Mouse (Mus musculus) C2C12 (cell line): ENCODE data around the gene Slc2a12. TPM values are rescaled to one million over a fixed set of nuclear protein-coding genes. Genes with fewer than 3 reads are reported as not detected.

Source experiments
- H3K27me3 ChIP-seq: one replicate; pipeline ENCODE4 v1.6.1; 2011; ENCODE audit not compliant: control insufficient read depth, insufficient read depth, insufficient read length
- H3K36me3 ChIP-seq: one replicate; pipeline ENCODE4 v1.6.1; 2011; ENCODE audit not compliant: control insufficient read depth, insufficient read depth
- H3K4me3 ChIP-seq: one replicate; pipeline ENCODE4 v1.5.1; 2011; ENCODE audit warnings: mild to moderate bottlenecking, control low read depth; ENCODE audit not compliant: poor library complexity, insufficient read depth, severe bottlenecking
- H3K79me2 ChIP-seq: one replicate; pipeline ENCODE4 v1.6.1; 2011; ENCODE audit not compliant: control insufficient read depth, insufficient read depth
- H3K79me3 ChIP-seq: one replicate; pipeline ENCODE4 v1.6.1; 2011; ENCODE audit warnings: low read depth, control low read depth
- H3ac ChIP-seq: one replicate; pipeline ENCODE3; 2011; ENCODE audit warnings: low read depth; ENCODE audit not compliant: control insufficient read depth, insufficient read length
- CEBPB ChIP-seq: IDR thresholded peaks from one replicate; pipeline ENCODE4 v1.6.1; 2011; ENCODE audit warnings: low read depth, mild to moderate bottlenecking, control low read depth, moderate library complexity
- CTCF ChIP-seq: IDR thresholded peaks from one replicate; pipeline ENCODE4 v1.5.1; 2011; ENCODE audit not compliant: control insufficient read depth, insufficient read depth, insufficient read length
- FOSL1 ChIP-seq: IDR thresholded peaks from one replicate; pipeline ENCODE4 v1.8.0; 2011; ENCODE audit warnings: mild to moderate bottlenecking, low read length; ENCODE audit not compliant: poor library complexity, insufficient read depth, severe bottlenecking
- MAX ChIP-seq: IDR thresholded peaks from one replicate; pipeline ENCODE4 v1.6.1; 2011; ENCODE audit warnings: mild to moderate bottlenecking, control low read depth
- MYOD1 ChIP-seq: IDR thresholded peaks from one replicate; pipeline ENCODE4 v1.6.1; 2011; ENCODE audit warnings: low read depth; ENCODE audit not compliant: control insufficient read depth, insufficient read length
- MYOG ChIP-seq: IDR thresholded peaks from one replicate; pipeline ENCODE4 v1.6.1; 2011; ENCODE audit not compliant: control insufficient read depth, insufficient read length; ENCODE audit errors: extremely low read depth
- USF1 ChIP-seq: IDR thresholded peaks from one replicate; pipeline ENCODE4 v1.6.1; 2011; ENCODE audit warnings: low read depth, mild to moderate bottlenecking, control low read depth, moderate library complexity
- polyA plus RNA-seq: library from polyadenylated mRNA; unstranded; fragments of >200 nt; fragmentation: generic; extraction: Trizol; gene quantifications from one replicate; pipeline ENCODE4 v1.2.1, GENCODE M21; 2012; ENCODE audit warnings: missing spikeins

The Slc2a12 gene
- polyA plus RNA-seq, 1 experiment = not detected

DNA sequence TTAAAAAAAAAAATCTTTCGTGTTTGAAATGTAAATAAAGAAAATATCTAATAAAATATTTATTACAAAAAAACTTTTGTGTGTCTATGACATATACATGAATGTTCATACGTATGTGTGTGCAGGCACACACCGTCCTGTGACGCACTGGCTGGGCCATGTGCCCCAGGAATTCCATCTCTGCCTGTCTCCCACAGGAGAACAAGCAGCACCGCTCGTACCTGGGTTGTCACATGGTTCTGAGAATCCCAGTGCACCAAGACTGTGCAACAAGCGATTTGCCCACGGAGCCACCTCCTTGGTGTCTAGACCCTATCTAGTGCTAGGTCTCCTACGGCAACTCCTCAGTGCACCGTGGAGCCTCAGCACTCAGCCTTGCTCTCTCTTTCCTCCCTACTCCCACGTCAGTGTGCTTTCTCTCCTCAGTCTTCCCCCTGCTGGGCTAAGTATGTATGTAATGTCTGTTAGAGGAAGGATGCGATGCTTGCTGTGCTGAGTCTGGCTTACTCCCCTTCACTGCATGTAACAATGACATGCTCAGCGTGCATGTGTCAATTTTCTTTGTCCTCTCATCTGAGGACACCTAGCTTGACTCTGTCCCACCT is 65.5 kb downstream of the Slc2a12 start:
- peaks cover 47% of the 10 kb centered on the region for H3K36me3 ChIP-seq
- H3K79me2 ChIP-seq = peaks cover 48% of the 10 kb centered on the region
- no peak overlapping the region for H3ac ChIP-seq
- H3K27me3 ChIP-seq = no peaks in the 10 kb centered on the region
- no peak for TF ChIP-seq CTCF
- no peak for TF ChIP-seq MYOG
- no peak for TF ChIP-seq MYOD1
- no peak for TF ChIP-seq USF1
- no peak for TF ChIP-seq CEBPB
- H3K4me3 ChIP-seq = no peak overlapping the region
- H3K79me3 ChIP-seq = peaks cover 22% of the 10 kb centered on the region

DNA sequence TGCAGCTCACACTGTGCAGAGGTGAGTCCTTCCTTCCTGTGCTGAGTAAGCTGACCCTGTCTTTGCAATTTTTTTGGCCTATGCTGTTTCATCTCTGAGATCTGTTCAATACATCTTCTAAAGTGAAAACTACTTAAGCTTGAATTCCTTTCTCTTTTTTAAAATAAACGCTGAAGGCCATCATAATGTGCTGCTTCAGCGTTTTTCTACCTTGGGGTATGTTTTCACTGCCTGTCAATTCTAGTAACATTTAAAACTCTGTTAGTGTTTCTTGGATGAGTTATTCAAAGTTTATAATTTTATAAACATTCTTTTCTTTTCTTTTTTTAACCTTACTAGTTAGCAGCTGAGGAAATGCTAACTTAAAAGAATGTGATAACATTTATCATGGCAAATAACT is 68.1 kb downstream of the Slc2a12 start:
- peaks cover 75% of the 10 kb centered on the region for H3K79me2 ChIP-seq
- no peaks in the 10 kb centered on the region for H3K27me3 ChIP-seq
- peaks cover 23% of the 10 kb centered on the region for H3K36me3 ChIP-seq
- no peak for TF ChIP-seq USF1
- no peak for TF ChIP-seq CEBPB
- TF ChIP-seq MYOG = no peak
- TF ChIP-seq MYOD1 = no peak
- no peak for TF ChIP-seq MAX
- TF ChIP-seq FOSL1 = no peak
- no peak for TF ChIP-seq CTCF
- H3K79me3 ChIP-seq = peaks cover 43% of the 10 kb centered on the region
- H3ac ChIP-seq = no peak overlapping the region
- no peak overlapping the region for H3K4me3 ChIP-seq

DNA sequence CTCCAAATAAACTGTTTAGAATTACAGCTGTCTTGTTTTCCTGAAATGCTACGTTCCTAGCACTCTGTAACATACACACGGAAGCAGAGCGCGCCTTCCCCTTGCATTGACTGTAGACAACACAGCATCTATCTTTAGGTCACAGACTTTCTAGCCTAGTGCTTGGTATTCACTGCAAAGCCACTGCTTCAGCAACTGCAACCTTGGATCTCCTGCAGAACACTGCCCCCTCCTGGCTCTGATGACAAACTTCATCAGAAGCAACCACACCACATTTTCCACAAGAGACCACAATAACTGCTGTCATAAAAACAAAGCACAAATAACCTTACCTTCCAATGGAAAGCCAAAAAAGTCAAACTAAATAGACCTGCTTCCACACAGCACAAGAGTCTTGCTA is 69.7 kb downstream of the Slc2a12 start:
- H3K27me3 ChIP-seq = no peaks in the 10 kb centered on the region
- TF ChIP-seq CTCF (peak; percentile 29), MYOG (no peak)
- H3K36me3 ChIP-seq = peaks cover 12% of the 10 kb centered on the region
- no peak overlapping the region for H3K4me3 ChIP-seq
- H3K79me3 ChIP-seq = peaks cover 57% of the 10 kb centered on the region
- H3K79me2 ChIP-seq = peaks cover 90% of the 10 kb centered on the region
- H3ac ChIP-seq = no peak overlapping the region

DNA sequence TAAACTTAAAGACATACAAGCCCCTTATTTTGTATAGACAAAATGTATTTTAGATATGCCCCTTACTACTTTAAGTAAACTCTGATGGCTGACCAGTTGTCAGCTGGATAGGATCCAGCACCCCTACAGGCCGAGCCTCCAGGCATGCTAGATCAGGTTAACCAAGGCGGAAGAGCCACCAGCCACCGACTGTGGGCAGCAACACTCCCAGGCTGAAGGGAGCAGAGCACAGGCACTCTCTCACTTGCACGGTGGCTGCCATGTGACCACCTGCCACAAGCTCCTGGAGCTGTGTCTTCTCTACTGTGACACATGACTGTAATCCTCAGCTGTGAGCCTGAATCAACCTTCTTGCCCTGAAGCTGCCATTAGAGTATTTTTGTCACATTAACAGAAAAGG is 73.7 kb downstream of the Slc2a12 start:
- no peak for TF ChIP-seq USF1
- TF ChIP-seq CEBPB = no peak
- TF ChIP-seq CTCF = no peak
- no peak for TF ChIP-seq MYOG
- no peak for TF ChIP-seq MYOD1
- TF ChIP-seq MAX = no peak
- TF ChIP-seq FOSL1 = no peak
- Histone ChIP-seq H3ac (no peak overlapping the region), H3K79me3 (peaks cover 90% of the 10 kb centered on the region), H3K27me3 (no peaks in the 10 kb centered on the region), H3K4me3 (no peak overlapping the region), H3K36me3 (no peaks in the 10 kb centered on the region), H3K79me2 (peaks cover 100% of the 10 kb centered on the region)

DNA sequence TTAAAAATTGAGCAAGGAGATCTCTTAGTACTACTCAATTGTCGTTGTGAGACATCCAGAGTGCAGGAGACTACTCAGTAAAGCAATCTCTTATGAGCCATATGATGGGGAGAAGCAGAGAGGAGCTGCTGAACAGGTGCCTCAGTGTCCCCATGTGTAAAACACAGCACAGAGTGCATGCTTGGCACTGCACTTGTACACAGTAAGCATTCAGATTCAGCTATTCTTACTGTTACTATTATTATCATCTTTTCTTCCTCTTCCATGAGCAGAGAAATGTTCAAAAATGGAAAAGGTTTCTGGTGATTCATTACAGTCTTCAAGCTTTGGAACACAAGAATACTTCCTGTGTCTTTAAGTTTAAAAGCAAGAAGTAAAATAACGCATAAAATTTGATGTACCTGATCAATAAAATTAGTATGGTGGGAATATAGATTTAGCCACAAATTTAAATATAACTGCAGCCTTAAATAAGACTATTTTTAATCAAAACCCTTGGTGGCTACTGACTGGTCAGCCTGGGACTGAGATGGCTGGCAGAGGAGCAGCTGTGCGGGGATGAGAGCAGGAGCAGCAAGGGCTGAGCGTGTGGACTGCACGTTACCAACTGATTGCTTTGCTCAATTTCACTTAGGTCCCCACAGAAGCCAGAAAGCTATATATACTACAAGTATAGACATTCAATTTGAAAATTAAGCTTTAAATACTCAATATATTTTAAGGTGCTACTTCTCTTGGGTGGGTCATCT is 76.1 kb downstream of the Slc2a12 start:
- no peaks in the 10 kb centered on the region for H3K27me3 ChIP-seq
- H3K79me3 ChIP-seq = peaks cover 92% of the 10 kb centered on the region
- no peaks in the 10 kb centered on the region for H3K36me3 ChIP-seq
- TF ChIP-seq FOSL1 (no peak), MYOG (no peak), CEBPB (no peak), MYOD1 (no peak), MAX (no peak), USF1 (no peak), CTCF (no peak)
- peaks cover 100% of the 10 kb centered on the region for H3K79me2 ChIP-seq
- H3K4me3 ChIP-seq = no peak overlapping the region
- no peak overlapping the region for H3ac ChIP-seq

DNA sequence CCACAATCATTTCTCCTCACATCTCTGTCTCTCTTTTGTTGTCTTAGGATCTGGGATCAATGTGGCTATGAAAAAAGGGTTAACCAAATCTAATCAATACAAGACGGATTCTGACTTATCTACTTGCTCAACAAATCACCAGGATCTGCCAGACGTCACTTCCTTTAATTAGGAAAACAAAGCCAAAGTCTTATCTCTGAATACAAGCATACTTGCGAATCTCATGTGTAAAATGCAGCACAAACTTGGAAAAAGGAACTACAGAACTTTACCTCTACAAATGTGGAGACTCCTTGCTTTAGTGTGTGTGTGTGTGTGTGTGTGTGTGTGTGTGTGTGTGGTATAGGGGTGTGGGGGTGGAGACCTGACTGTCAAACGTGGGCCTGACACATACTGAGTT is 80.4 kb downstream of the Slc2a12 start:
- H3K79me2 ChIP-seq = peaks cover 100% of the 10 kb centered on the region
- H3K27me3 ChIP-seq = no peaks in the 10 kb centered on the region
- no peak overlapping the region for H3K4me3 ChIP-seq
- TF ChIP-seq USF1 (no peak), MYOD1 (no peak), CEBPB (no peak), MAX (no peak), FOSL1 (no peak), CTCF (no peak), MYOG (no peak)
- no peak overlapping the region for H3ac ChIP-seq
- peaks cover 96% of the 10 kb centered on the region for H3K79me3 ChIP-seq
- H3K36me3 ChIP-seq = no peaks in the 10 kb centered on the region
